Comparison of ENCODE assay signal across 16 mouse cellular contexts in the genomic region with DNA sequence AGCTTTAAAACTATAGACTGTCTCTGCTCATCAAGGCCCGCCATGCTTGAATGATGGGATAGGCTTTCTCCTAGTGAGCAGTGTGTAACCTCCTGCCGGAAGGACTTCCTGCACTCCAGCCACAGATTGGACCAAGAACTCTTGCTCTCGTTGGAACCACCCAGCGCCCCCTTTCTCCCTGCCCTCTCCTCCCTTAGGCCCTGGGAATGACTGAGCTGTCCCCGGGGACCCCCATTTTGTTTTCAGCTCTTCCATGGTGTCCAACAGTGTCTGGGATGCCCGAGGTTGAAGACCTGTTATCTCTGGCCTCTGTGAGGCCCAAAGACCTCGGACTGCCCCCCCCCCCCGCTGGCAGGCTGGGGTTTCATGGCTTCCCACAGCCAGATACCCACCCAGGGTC.
"Had no signal": no experiment of that assay in that cellular context is flagged by ENCODE, and none has a peak within 500 bp of the region (broad histone marks: within the 10 kb centered on the region; RNA-seq: fewer than 3 reads in every experiment).

No protein-coding gene starts in this region.

- H3K4me3 ChIP-seq: neural tube, embryonic 13.5 days; neural tube, embryonic 15.5 days; stomach, embryonic 15.5 days had no signal

- H3K27me3 ChIP-seq: neural tube, embryonic 13.5 days; neural tube, embryonic 15.5 days; stomach, embryonic 15.5 days had no signal

- H3K4me1 ChIP-seq: neural tube, embryonic 13.5 days; neural tube, embryonic 15.5 days; stomach, embryonic 15.5 days had no signal

- H3K27ac ChIP-seq: neural tube, embryonic 13.5 days; neural tube, embryonic 15.5 days; stomach, embryonic 15.5 days; stomach, postnatal 0 days had no signal

- H3K9ac ChIP-seq: neural tube, embryonic 13.5 days; neural tube, embryonic 15.5 days; stomach, embryonic 15.5 days had no signal

- H3K36me3 ChIP-seq: neural tube, embryonic 13.5 days; neural tube, embryonic 15.5 days; stomach, embryonic 15.5 days had no signal

- DNase-seq: retina, postnatal 1 day; right cerebral cortex, adult 18-20 months; right cerebral cortex, postnatal 14 days; right cerebral cortex, postnatal 25 days; right cerebral cortex, postnatal 4 days; spleen, adult 18-20 months; thymus, adult 18-20 months; thymus, adult 2 months; thymus, postnatal 14 days; thymus, postnatal 25 days; thymus, postnatal 36 days; thymus, postnatal 4 days had no signal

- H3K4me2 ChIP-seq: neural tube, embryonic 13.5 days; neural tube, embryonic 15.5 days; stomach, embryonic 15.5 days had no signal

- H3K9me3 ChIP-seq: neural tube, embryonic 13.5 days; neural tube, embryonic 15.5 days; stomach, embryonic 15.5 days had no signal
